Mouse (Mus musculus) left cerebral cortex, postnatal 10 days (tissue): Measurements from ENCODE around the gene Creb3l1. TPM values are rescaled to one million over a fixed set of nuclear protein-coding genes. Genes with fewer than 3 reads are reported as not detected.
A peak's percentile ranks its signal among the peaks of the same experiment; 100 is the strongest.

Source experiments
- DNase-seq, 2 experiments: peaks; one replicate each; pipeline ENCODE4 v3.0.0; 2021 to 2022; ENCODE audit warnings: low spot score in 2 of 2, mixed read lengths in 1 of 2; ENCODE audit errors: extremely low spot score in 1 of 2
- intact Hi-C: fragments of 180-260 bp; cut with DNase I; formaldehyde crosslinking; loops from one replicate; pipeline ENCODE4 v1.15.1; 2025
- total RNA-seq, 2 experiments: library from RNA; stranded (reverse); gene quantifications; 2 replicates each; pipeline ENCODE4 v1.2.3; 2021

Gene Creb3l1
- total RNA-seq, 2 experiments from 2014 or later = 7.8 to 8.6 TPM

DNA sequence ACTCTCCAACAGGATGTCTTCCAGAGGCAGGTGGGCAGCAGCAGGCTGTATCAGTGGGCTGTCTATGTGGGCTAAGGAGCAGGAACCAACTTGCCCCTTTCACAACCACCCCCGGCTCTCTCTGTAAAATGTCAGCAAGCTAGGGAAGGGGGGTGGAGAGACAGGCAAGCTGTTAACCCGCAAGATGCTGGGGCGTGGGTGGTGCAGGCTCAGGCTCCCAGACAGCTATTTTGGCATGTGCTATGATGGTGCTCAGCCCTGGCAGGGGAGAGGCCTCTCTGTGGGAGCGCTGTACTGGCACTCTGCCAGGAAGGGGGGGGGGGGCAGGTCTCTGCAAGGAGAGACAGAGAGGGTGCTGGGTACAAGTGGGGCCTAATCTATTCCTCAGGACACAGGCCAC, 67.2 kb downstream of the Creb3l1 start:
- peak; percentile 77 to 82 for DNase-seq
- intact Hi-C loops = no loop called here

DNA sequence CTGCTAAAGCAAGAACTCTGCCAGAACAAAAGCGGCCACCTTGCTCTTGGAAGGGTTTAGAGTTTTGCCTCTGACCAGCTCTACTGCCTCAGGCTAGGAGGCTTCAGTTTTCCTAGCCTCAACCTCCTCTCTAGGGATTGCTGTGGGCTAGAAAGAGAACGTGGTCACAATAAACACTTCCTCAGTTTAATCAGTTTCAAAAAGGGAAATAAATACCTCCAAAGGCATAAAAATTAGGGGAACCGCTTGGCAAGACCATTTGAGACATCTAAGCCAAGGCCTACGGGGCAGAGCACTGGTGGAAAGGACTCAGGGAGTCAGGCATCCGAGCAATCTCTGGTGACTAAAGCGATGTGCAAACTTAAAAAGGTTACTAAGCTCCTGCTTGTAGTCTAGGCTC, 68.4 kb downstream of the Creb3l1 start:
- intact Hi-C loops = no loop called here
- no peak for DNase-seq

DNA sequence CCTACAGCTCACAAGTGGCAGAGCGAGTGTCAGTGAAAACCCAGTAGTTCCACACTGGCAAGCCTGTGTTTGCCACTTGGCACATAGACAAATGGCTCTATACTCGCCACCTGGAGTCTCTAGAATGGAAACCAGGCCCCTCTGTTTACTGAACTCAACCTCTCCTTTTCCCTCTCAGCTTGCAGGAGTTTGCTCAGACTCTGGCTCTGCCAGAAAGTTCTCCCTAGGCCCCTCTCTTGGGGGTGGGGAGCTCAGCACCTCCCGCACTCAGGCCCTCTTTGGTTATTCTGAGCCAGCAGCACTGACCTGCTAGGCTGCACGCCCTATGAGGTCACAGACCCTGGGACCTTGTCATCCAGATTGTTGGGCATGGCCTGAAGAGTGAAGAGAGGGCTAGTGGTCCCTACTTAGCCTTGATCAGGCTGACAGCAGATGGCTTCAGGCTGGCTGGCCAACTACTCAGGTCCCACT, 69.1 kb downstream of the Creb3l1 start:
- no peak for DNase-seq
- intact Hi-C loops = no loop called here

DNA sequence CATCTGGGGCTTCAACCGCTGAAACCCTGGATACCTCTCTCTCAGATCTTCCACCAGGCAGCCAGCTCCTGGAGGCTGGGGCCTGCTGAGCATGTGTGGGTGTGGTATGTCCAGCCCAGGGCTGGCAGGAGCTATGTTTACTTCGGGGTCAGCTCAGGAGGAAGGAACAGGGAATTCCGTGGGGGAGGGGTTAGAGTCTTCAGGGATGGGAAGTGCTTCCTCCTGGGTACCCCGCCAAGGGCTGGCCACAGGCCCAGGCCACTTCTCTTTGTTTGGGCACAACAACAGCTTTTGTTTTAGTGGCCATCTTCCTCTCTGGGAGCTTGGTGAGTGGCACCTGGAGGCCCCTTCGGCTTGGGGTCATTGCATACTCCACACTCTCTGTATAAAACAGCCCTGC, 70.5 kb downstream of the Creb3l1 start:
- intact Hi-C loops = no loop called here
- DNase-seq = peak in 1 of 2 experiments; percentile 92

DNA sequence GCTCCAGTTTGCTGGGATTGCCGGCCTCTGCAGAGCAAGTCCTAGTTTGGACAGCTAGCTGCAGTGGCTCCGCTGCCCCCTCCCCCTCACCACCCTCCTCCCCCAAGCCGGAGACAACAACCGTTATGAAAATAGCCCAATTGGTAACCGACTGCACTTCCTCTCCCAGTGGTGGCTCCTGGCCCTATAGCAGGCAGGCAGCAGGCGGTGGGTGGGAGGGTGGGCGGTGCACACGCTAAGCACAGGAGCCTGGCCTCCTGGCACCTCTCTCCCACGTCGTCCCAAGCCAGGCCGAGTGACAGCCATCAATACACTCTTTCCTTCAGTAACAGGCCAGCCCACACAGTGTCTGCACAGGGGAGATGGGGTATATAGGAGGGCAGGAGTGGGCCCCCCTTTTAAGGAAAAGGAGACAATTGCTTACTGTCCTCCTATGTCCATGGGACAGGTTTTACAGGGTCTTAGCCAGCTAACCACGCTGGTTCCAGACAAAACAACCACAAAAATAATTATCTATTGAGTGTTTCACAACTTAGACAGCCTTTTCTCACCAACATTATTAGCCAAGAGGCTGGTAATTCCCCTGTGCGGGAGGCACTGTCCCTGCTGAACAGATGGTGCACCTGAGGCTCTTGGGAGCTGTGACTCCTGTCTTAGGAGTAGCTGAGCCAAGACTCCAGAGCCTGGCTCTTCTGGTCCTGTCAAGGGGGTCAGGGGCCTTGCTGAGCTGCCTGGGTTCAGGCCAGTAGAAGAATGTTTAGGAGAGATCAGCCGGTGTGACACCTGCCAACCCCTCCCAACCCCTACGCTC, 73.8 kb downstream of the Creb3l1 start:
- DNase-seq = peak in 1 of 2 experiments; percentile 77
- intact Hi-C loops = no loop called here

DNA sequence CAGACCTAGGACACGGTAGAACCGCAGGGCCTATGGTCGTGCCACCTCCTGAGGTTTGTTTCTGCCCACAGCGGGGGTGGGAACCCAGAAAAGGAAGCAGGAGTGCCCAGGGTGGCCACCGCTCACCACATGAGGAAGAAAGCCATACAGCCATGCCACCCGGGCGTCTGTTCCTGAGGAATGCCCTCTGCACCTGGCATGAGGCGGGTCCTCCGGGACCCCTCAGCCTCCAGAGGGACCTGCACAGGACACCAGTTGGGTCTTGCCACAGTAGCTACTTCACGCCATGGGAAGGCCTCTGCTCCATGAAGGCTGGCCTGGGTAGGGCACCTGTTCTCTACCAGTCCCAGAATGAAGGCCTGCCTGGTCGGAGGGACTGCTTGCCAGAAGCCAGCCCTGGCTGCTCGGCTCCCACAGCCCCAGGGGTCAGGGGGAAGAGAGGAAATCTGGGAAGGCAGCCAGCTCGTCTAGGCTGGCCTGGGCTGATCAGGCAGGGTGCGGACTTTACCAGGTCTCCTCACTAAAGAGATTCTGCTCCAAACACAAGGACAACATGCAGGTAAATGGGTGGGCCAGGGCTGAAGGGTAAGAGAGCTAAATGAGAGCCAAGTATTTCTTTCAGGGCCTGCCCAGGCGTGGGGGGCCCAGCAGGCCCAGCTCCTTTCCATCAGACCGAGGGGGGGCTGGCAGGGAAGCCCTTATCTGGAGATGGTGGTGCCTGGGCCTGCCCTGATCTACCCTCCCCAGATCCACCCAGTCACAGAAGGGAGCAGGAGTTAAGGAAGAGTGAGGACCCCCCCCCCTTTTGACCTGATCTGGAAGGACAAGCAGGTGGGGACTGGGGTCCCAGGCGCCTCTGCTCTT, 74.7 kb downstream of the Creb3l1 start:
- DNase-seq = peak in 1 of 2 experiments; percentile 84
- intact Hi-C loops = no loop called here

DNA sequence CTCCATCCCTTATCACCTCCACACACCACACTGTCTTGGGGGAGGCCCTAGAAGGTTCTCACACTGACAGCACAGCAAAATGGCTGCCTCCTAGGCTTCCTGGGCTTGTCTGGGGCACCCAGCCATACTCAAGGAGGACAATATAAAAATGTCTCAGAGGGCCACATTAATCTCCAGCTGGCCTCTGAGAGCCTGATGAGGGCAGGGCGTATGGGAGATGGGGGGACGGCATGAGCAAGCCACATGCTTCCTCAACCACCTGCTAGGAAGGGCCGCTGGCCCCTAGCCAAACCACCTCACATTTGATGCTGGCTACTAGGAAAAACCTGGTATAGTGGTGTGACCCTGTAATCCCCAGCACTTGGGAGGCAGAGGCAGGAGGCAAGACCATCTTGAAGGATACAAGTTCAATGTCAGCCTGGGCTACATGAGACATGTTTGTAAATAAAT, 75.5 kb downstream of the Creb3l1 start:
- no peak for DNase-seq
- intact Hi-C loops = no loop called here

DNA sequence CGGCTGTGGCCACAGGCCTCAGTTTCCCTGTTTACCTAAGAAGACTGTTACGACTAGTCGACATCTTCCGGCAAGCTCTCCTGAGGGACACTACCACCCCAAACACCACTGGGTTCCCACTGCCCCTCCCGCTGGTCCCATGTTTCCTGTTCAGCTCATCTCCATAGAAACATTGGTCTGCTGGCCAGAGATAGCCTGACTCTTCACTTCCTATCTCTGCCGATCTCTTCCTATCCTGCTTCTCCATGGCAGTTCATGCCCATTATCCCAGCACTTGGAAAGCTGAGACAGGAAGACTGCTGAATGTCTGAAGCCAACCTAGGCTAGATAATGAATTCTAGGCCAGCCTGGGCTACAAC, 76.2 kb downstream of the Creb3l1 start:
- intact Hi-C loops = no loop called here
- DNase-seq = no peak

DNA sequence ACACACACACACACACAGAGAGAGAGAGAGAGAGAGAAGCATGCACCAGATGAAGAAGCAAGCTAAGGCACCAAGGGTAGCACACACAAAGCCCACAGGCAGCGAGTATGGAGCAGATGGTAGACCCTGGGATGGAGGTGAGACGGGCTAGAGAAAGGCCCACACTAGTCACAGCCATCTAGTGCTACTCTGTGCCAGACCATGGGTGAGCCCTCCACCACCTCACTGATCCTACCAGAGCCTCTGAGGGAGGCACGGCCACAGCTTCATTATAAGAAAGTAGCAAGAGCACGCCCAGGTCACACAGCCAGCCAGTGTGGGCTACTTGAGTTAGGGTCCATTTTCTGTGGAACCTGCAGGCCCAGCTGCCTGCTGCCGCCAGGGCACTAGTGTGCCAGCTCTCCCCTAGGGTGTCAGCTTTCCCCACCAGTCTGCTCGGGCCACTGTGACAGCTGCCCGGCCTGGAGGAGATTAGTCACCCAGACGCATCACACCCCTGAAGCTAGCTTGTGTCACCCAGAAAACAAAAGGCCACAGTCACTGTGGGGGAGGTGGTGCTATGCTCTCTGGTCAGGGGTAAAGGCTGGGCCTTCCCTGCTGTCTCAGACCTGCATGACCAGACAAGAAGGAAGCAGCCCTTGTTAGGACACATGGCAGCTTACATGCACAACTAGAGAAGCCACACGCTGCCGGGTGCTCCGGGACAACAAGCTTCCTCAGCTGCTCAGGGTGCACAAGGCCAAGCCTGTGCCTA, 76.7 kb downstream of the Creb3l1 start:
- intact Hi-C loops = no loop called here
- DNase-seq = no peak

DNA sequence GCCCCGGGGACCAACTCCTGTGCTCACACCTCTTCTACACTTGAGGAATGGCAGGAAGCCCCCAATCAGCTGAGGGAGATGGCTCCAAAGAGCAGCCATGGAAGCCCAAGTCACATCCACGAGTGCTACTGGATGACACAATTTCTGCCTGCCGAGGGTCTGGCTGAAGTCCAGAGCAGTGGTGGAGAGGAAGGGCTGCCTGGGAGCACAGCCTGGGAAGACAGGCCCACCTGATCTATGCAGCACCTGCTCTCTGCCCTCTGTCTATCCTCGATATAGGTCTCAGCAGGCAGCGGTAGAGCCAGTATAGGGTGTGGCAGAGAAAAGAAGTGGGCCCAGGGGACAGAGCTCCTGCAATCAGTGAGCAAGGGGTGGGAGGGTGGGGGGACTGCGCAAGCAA, 77.5 kb downstream of the Creb3l1 start:
- intact Hi-C loops = no loop called here
- no peak for DNase-seq

DNA sequence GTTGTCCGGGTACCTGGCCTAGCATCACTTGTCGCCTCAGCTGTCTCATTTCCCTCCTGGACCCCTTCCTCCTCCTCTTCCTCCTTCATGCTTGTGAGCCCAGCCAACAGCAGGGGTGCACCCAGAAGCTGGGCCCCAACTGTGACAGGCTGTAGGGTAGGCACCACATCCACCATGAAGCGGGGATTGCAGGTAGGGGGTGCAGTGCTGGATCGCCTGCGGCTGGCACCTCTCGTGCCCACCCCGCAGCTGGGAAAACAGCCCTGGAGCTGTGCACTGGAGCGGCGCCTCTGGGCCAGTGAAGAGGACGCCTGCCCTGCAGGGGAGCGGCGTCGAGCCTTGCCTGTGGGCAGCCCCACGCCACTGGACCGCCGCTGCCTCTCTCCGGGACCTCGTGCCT, 78.8 kb downstream of the Creb3l1 start, which contains the start of gene Gm9821:
Gene Gm9821, plus strand, starts transcription at position 221 of the 400 bp plus-strand sequence.
- intact Hi-C loops = no loop called here
- DNase-seq = no peak

DNA sequence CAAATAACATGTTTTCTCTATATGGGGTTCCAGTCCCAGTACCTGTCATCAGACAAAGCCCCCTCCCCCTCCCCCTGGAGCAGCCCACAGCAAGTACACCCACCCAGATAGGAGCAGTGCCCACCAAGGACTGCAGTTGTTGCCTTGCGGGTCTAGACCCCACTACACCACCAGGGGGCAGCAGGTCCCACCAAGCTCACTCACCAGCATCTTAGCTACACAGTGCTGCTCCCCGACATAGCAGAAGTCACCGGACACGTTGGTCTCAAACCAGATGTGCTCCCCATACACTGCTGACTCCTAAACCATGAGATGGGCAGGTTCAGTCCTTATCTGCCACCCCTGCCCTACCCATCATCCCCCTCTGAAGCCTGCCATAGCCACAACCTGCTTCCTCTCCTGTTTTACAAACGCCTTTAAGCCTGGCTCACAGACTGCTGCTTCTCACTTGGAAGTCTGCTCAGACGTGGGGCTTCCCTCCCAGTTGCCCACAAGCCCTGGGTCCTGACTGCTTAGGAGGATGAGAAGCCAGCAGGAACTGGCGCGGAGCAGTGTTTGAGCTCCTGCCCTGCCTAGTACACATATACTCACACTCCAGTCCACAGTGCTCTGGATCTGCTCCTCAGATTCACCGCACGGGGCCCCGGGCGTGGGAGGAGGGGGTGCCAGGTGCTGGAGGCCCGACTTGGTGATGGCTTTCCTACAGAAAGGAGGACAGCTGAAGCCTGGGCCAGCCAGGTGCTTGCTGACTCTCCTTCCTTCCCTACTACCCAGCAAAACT, 79.9 kb downstream of the Creb3l1 start:
- intact Hi-C loops = loop anchor here (5.0 kb wide), 2 partner anchors 38 to 113 kb away; no protein-coding TSS in a partner anchor
- DNase-seq = peak; percentile 80 to 83

DNA sequence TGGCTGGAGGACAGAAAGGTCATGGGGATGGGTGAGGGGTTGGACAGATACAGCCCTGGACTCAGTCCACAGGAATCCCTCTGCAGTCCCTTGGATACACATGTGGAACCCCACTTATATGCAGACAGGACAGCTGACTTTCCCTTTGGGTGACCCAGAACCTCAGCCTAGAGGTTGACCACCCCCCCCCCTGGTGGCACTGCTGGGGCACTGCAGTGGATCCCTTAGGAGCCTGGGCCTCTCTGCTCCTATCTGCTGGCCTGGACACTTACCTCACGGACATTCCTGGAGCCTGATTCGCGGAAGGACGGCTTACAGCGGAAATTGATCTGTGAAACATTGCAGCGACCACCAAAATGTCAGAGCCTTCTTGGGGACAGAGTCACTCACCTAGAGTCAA, 81.9 kb downstream of the Creb3l1 start:
- DNase-seq = no peak
- intact Hi-C loops = loop anchor here (5.0 kb wide), 2 partner anchors 40 to 115 kb away; no protein-coding TSS in a partner anchor

DNA sequence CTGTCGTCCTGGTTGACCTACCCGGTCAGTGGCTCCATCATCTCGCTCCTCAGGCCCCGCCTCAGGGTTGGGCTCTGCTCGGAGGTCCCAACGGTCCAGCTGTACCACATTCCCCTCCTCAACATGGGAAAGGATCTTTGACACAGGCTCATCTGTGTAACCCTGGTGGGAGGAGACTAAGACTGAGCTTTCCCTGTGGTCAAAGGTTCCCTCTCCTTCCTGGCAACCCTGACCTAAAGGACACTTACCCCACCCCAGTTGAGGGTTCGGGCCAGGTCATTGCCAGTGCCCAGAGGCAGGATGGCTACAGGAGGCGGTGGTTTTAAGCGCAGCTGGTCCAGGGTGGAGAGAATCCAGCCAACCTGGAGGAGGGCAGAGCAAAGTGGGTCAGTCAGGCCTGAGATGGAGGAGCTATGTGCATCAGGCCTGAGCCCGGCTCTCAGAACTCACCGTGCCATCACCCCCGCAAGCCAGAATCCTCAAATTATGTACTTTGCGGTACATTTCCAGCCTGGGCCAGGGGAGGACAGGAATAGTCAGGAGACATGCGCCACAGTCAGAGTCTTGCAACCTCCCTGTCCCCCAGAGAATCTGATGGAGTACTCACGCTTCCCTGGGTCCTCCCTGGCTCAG, 84.9 kb downstream of the Creb3l1 start:
- DNase-seq = no peak
- intact Hi-C loops = no loop called here

DNA sequence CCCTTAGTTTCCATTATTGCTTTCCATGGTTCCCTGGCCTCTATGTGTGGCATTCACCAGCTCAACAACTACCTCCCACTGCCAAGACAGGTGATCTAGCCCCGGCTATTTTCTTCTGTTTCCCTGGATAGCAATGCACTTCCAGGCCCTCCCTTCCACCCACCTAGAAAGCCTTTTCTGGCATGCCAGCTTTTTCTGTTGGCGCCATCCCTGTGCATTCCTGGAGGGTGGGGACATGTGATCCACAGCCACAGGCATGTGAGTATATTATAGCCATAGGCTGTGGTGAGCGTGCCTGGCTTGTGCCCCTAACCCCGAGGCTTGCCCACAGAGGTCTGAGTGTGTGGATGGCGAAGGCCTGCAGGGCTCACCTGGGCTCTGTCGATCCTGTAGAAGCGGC, 88.1 kb downstream of the Creb3l1 start:
- DNase-seq = no peak
- intact Hi-C loops = no loop called here

DNA sequence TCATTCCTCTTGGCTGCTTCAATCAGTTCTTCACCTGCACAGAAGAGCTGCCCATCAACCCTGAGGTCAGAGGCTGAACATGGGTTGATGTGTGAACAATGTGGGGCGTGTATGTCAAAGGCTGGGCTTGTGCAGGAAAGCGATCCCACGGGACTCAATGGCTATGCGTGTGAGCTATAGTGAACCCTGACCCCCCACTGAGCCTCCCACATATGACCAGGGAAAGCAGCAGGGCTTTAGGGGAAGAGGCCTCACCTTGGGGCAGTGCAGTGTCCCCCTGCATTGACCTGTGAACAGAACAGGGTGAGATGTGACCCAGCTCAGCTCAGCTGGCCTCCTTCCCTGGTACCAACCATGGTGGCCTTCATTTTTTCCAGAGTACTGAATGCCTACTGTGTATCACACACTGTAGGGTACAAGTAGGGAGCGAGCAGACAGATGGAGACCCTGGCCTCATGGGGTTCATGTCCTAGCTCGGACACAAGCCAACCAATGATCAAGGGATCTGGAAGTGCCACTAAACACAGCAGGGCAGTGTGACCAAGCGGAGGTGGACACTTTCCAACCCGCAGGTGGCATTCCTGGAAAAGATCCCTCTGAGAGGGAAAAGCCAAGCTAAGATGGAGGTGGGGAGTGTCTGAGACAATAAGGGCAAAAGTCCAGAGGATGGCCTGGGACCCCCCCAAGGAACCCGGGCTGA, 89.3 kb downstream of the Creb3l1 start:
- DNase-seq = no peak
- intact Hi-C loops = no loop called here

DNA sequence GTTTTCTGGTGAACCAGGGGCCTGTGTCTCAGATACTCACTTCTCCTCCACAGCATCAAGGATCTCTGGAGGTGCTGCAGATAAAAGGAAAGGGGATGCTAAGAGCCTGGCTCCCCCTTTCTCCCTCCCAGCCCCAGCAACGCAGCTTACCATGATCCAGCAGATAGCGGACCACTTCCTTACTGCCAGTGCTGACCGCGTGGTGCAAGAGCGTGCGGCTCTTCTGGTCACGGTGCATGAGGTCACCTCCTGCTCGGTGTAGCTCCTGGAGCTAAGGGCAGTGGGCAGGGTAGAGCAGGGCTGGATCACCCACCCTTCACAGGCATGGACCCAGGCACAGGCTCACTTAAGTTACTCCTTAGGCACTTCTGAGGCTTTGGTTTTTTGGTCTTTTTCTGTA, 90.3 kb downstream of the Creb3l1 start:
- no peak for DNase-seq
- intact Hi-C loops = no loop called here
